Mouse (Mus musculus): ENCODE data around the gene Nat14. TPM values are rescaled to one million over a fixed set of nuclear protein-coding genes. Genes with fewer than 3 reads are reported as not detected.

The Nat14 gene
- polyA plus RNA-seq, 1 experiment, result 2.8 TPM

- 16% methylated on average over 14 of the region's 14 CpGs for WGBS
- Histone ChIP-seq H3K27ac (ENCODE audit: control insufficient read depth, insufficient read depth, low read depth, low read length, poor library complexity) (peak overlapping the region; percentile 7; the same call in 1 of the 2 replicates), H3K4me1 (ENCODE audit: control insufficient read depth, insufficient read depth, low read length) (peaks cover 2% of the 10 kb centered on the region), H3K4me3 (replicated peaks; ENCODE audit: control insufficient read depth, low read depth, low read length) (peak overlapping the region; percentile 99)
- no peak for TF ChIP-seq CTCF (IDR thresholded peaks at IDR 0.05; ENCODE audit: control insufficient read depth, insufficient read depth, low read length)
- TF ChIP-seq POLR2A (IDR thresholded peaks at IDR 0.05; ENCODE audit: borderline replicate concordance, control insufficient read depth, low read depth, low read length), result no peak
These were observed 6.0 kb upstream of the Nat14 start for GRCm38 (mm10) chr7:4915669-4916416.

GRCm38 (mm10) chr7:4917494-4917893, 4.3 kb upstream of the Nat14 start:
- TF ChIP-seq POLR2A (IDR thresholded peaks at IDR 0.05; ENCODE audit: borderline replicate concordance, control insufficient read depth, low read depth, low read length), result no peak
- TF ChIP-seq CTCF (IDR thresholded peaks at IDR 0.05; ENCODE audit: control insufficient read depth, insufficient read depth, low read length), result no peak
- peaks cover 2% of the 10 kb centered on the region for H3K4me1 ChIP-seq (ENCODE audit: control insufficient read depth, insufficient read depth, low read length)
- WGBS, result 94% methylated on average over 2 of the region's 2 CpGs
- H3K4me3 ChIP-seq (replicated peaks; ENCODE audit: control insufficient read depth, low read depth, low read length), result no peak overlapping the region
- no peak overlapping the region for H3K27ac ChIP-seq (ENCODE audit: control insufficient read depth, insufficient read depth, low read depth, low read length, poor library complexity)

- no peak overlapping the region for H3K4me3 ChIP-seq (replicated peaks; ENCODE audit: control insufficient read depth, low read depth, low read length)
- H3K4me1 ChIP-seq (ENCODE audit: control insufficient read depth, insufficient read depth, low read length), result peaks cover 2% of the 10 kb centered on the region
- 94% methylated on average over 15 of the region's 15 CpGs for WGBS
- TF ChIP-seq CTCF (IDR thresholded peaks at IDR 0.05; ENCODE audit: control insufficient read depth, insufficient read depth, low read length) (no peak), POLR2A (IDR thresholded peaks at IDR 0.05; ENCODE audit: borderline replicate concordance, control insufficient read depth, low read depth, low read length) (no peak)
- H3K27ac ChIP-seq (ENCODE audit: control insufficient read depth, insufficient read depth, low read depth, low read length, poor library complexity), result no peak overlapping the region
These were observed 3.1 kb upstream of the Nat14 start for GRCm38 (mm10) chr7:4918681-4919080.

- TF ChIP-seq CTCF (IDR thresholded peaks at IDR 0.05; ENCODE audit: control insufficient read depth, insufficient read depth, low read length) (no peak), POLR2A (IDR thresholded peaks at IDR 0.05; ENCODE audit: borderline replicate concordance, control insufficient read depth, low read depth, low read length) (no peak)
- no peak overlapping the region for H3K4me3 ChIP-seq (replicated peaks; ENCODE audit: control insufficient read depth, low read depth, low read length)
- H3K4me1 ChIP-seq (ENCODE audit: control insufficient read depth, insufficient read depth, low read length), result peaks cover 2% of the 10 kb centered on the region
- WGBS, result 93% methylated on average over 21 of the region's 21 CpGs
- no peak overlapping the region for H3K27ac ChIP-seq (ENCODE audit: control insufficient read depth, insufficient read depth, low read depth, low read length, poor library complexity)
These were observed 2.7 kb upstream of the Nat14 start for GRCm38 (mm10) chr7:4919096-4919495.

- 94% methylated on average over 21 of the region's 21 CpGs for WGBS
- TF ChIP-seq CTCF (IDR thresholded peaks at IDR 0.05; ENCODE audit: control insufficient read depth, insufficient read depth, low read length) (no peak), POLR2A (IDR thresholded peaks at IDR 0.05; ENCODE audit: borderline replicate concordance, control insufficient read depth, low read depth, low read length) (no peak)
- H3K27ac ChIP-seq (ENCODE audit: control insufficient read depth, insufficient read depth, low read depth, low read length, poor library complexity), result no peak overlapping the region
- no peaks in the 10 kb centered on the region; the same call in 1 of the 2 replicates for H3K4me1 ChIP-seq (ENCODE audit: control insufficient read depth, insufficient read depth, low read length)
- no peak overlapping the region for H3K4me3 ChIP-seq (replicated peaks; ENCODE audit: control insufficient read depth, low read depth, low read length)
These were observed 1.9 kb upstream of the Nat14 start for GRCm38 (mm10) chr7:4919971-4920370.

GRCm38 (mm10) chr7:4920496-4920895, 1.3 kb upstream of the Nat14 start:
- Histone ChIP-seq H3K4me3 (replicated peaks; ENCODE audit: control insufficient read depth, low read depth, low read length) (no peak overlapping the region), H3K4me1 (ENCODE audit: control insufficient read depth, insufficient read depth, low read length) (no peaks in the 10 kb centered on the region; the same call in 1 of the 2 replicates), H3K27ac (ENCODE audit: control insufficient read depth, insufficient read depth, low read depth, low read length, poor library complexity) (no peak overlapping the region)
- 94% methylated on average over 19 of the region's 19 CpGs for WGBS
- TF ChIP-seq POLR2A (IDR thresholded peaks at IDR 0.05; ENCODE audit: borderline replicate concordance, control insufficient read depth, low read depth, low read length), result no peak
- TF ChIP-seq CTCF (IDR thresholded peaks at IDR 0.05; ENCODE audit: control insufficient read depth, insufficient read depth, low read length), result no peak

GRCm38 (mm10) chr7:4920976-4921823, 628 bp upstream of the Nat14 start:
- H3K4me3 ChIP-seq (replicated peaks; ENCODE audit: control insufficient read depth, low read depth, low read length), result no peak overlapping the region
- TF ChIP-seq POLR2A (IDR thresholded peaks at IDR 0.05; ENCODE audit: borderline replicate concordance, control insufficient read depth, low read depth, low read length) (peak; percentile 8; the same call in 1 of the 2 replicates), CTCF (IDR thresholded peaks at IDR 0.05; ENCODE audit: control insufficient read depth, insufficient read depth, low read length) (no peak)
- WGBS, result 56% methylated on average over 23 of the region's 23 CpGs
- no peak overlapping the region for H3K27ac ChIP-seq (ENCODE audit: control insufficient read depth, insufficient read depth, low read depth, low read length, poor library complexity)
- no peaks in the 10 kb centered on the region; the same call in 1 of the 2 replicates for H3K4me1 ChIP-seq (ENCODE audit: control insufficient read depth, insufficient read depth, low read length)

- Histone ChIP-seq H3K27ac (ENCODE audit: control insufficient read depth, insufficient read depth, low read depth, low read length, poor library complexity) (no peak overlapping the region), H3K4me3 (replicated peaks; ENCODE audit: control insufficient read depth, low read depth, low read length) (no peak overlapping the region), H3K4me1 (ENCODE audit: control insufficient read depth, insufficient read depth, low read length) (no peaks in the 10 kb centered on the region)
- no peak for TF ChIP-seq POLR2A (IDR thresholded peaks at IDR 0.05; ENCODE audit: borderline replicate concordance, control insufficient read depth, low read depth, low read length)
- no peak for TF ChIP-seq CTCF (IDR thresholded peaks at IDR 0.05; ENCODE audit: control insufficient read depth, insufficient read depth, low read length)
- 2% methylated on average over 14 of the region's 14 CpGs for WGBS
These were observed 680 bp downstream of the Nat14 start for GRCm38 (mm10) chr7:4922508-4922907.

Measured in bone marrow, adult 2 months (tissue).